ENCODE assay signal across 12 mouse cellular contexts in the genomic region with DNA sequence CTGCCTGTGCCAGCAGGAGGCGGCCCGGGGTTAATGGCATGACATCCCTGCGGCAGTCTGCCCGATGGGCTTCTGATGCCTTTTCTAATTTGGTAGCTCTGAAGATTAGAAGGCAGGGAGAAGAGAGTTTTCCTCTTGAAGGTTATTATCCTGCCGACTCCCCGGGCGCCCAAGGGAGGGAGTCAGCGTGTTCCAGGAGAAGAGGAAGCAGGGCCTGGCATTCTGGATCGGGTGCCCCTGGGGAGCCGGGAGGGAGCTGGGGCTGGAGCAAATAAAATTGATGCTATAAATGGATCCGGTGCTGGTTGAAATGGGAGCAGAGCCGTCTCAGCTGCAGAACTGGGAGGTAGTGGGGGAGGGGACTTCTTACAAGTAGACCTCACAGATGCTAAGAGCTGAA. TPM values are rescaled to one million over a fixed set of nuclear protein-coding genes. Genes with fewer than 3 reads are reported as not detected.
A peak's percentile ranks its signal among the peaks of the same experiment; 100 is the strongest.
DNase-seq lines count a peak whose midpoint lies in the region; ATAC-seq and TF ChIP-seq lines count a peak whose summit lies in the region.
"Had no signal": no experiment of that assay in that cellular context is flagged by ENCODE, and none has a peak within 500 bp of the region (broad histone marks: within the 10 kb centered on the region; RNA-seq: fewer than 3 reads in every experiment).

No protein-coding gene starts in this region.

- DNase-seq in embryo, embryonic 11 days = peak; percentile 33
- DNase-seq in embryo, embryonic 10.5 days (ENCODE audit: low spot score) = no peak
- peak; percentile 42 to 48 for DNase-seq in gastrocnemius, adult 8-10 months (ENCODE audit: low spot score in 2 of 2)
- DNase-seq in hindbrain, embryonic 11.5 days (ENCODE audit: low spot score) = peak; percentile 34
- DNase-seq in liver, postnatal 0 days = no peak
- DNase-seq in cerebellum, postnatal 4 days (ENCODE audit: low spot score in 2 of 2) = no peak
- DNase-seq in adipocyte (ENCODE audit: low spot score) = no peak
- DNase-seq: kidney, adult 18-20 months had no signal

- TF ChIP-seq EP300 in liver, postnatal 0 days (IDR thresholded peaks at IDR 0.05; ENCODE audit: low read depth) = no peak

- WGBS in hindbrain, embryonic 11.5 days = 3% methylated on average over 12 of the region's 12 CpGs
- 3% methylated on average over 12 of the region's 12 CpGs for WGBS in midbrain, embryonic 15.5 days
- 22% methylated on average over 12 of the region's 12 CpGs for WGBS in liver, postnatal 0 days (ENCODE audit: insufficient replicate concordance)

- no peaks in the 10 kb centered on the region for H3K36me3 ChIP-seq in hindbrain, embryonic 11.5 days (ENCODE audit: control insufficient read depth, insufficient read depth, low read length)
- H3K36me3 ChIP-seq in midbrain, embryonic 15.5 days (replicated peaks) = no peaks in the 10 kb centered on the region
- H3K36me3 ChIP-seq in liver, postnatal 0 days (replicated peaks; ENCODE audit: insufficient read depth, low read length) = no peaks in the 10 kb centered on the region

- H3K4me3 ChIP-seq in hindbrain, embryonic 11.5 days (ENCODE audit: low read depth, low read length) = no peak overlapping the region
- no peak overlapping the region for H3K4me3 ChIP-seq in midbrain, embryonic 15.5 days
- no peak overlapping the region for H3K4me3 ChIP-seq in liver, postnatal 0 days (ENCODE audit: low read depth, low read length)

- H3K9me3 ChIP-seq in hindbrain, embryonic 11.5 days (ENCODE audit: control insufficient read depth, low read length) = no peaks in the 10 kb centered on the region
- no peaks in the 10 kb centered on the region for H3K9me3 ChIP-seq in midbrain, embryonic 15.5 days
- no peaks in the 10 kb centered on the region for H3K9me3 ChIP-seq in liver, postnatal 0 days (ENCODE audit: low read length)

- H3K4me2 ChIP-seq in hindbrain, embryonic 11.5 days (replicated peaks; ENCODE audit: low read depth, low read length) = no peak overlapping the region; the same call in 1 of the 2 replicates
- H3K4me2 ChIP-seq in midbrain, embryonic 15.5 days = peak overlapping the region; percentile 26; the same call in 1 of the 2 replicates
- H3K4me2 ChIP-seq in liver, postnatal 0 days (ENCODE audit: low read depth, low read length) = no peak overlapping the region

- H3K27ac ChIP-seq in hindbrain, embryonic 11.5 days (ENCODE audit: low read depth, low read length) = no peak overlapping the region
- H3K27ac ChIP-seq in midbrain, embryonic 15.5 days = no peak overlapping the region
- H3K27ac ChIP-seq in liver, postnatal 0 days (ENCODE audit: low read depth) = no peak overlapping the region
- H3K27ac ChIP-seq: macrophage had no signal

- peaks cover 9% of the 10 kb centered on the region for H3K4me1 ChIP-seq in hindbrain, embryonic 11.5 days (replicated peaks; ENCODE audit: control insufficient read depth, insufficient read depth, low read length)
- peaks cover 22% of the 10 kb centered on the region for H3K4me1 ChIP-seq in midbrain, embryonic 15.5 days
- H3K4me1 ChIP-seq in liver, postnatal 0 days (ENCODE audit: insufficient read depth) = no peaks in the 10 kb centered on the region

- peak overlapping the region; percentile 7; the same call in 1 of the 2 replicates for H3K9ac ChIP-seq in hindbrain, embryonic 11.5 days (ENCODE audit: low read depth, low read length)
- H3K9ac ChIP-seq in midbrain, embryonic 15.5 days = no peak overlapping the region
- H3K9ac ChIP-seq in liver, postnatal 0 days (replicated peaks) = no peak overlapping the region

- ATAC-seq in hindbrain, embryonic 11.5 days (ENCODE audit: low FRiP score) = no peak
- 0 out of 2 replicates have a peak, but pooled peaks have one; percentile 29 for ATAC-seq in midbrain, embryonic 15.5 days (replicated peaks)
- no peak for ATAC-seq in liver, postnatal 0 days
- ATAC-seq: Patski had no signal

- H3K27me3 ChIP-seq in hindbrain, embryonic 11.5 days (ENCODE audit: control insufficient read depth, insufficient read depth, low read length) = 0 out of 2 replicates have a peak, but pooled peaks cover 5% of the 10 kb centered on the region
- H3K27me3 ChIP-seq in midbrain, embryonic 15.5 days (replicated peaks) = no peaks in the 10 kb centered on the region
- 0 out of 2 replicates have a peak, but pooled peaks cover 15% of the 10 kb centered on the region for H3K27me3 ChIP-seq in liver, postnatal 0 days (ENCODE audit: insufficient read depth, low read length)

- TF ChIP-seq CTCF in liver, postnatal 0 days (IDR thresholded peaks at IDR 0.05; ENCODE audit: low read depth) = no peak

RNA-seq across cellular contexts. Expression of gene 1700122O11Rik, which starts 19.3 kb away (rescaled TPM):
- total RNA-seq in gastrocnemius, adult 8-10 months (2022) = not detected
- polyA plus RNA-seq in hindbrain, embryonic 11.5 days (2014; fragmentation: Nextera tagmentation; extraction: Ambion mirVana) = not detected in 2 replicates
- not detected in 2 replicates for polyA plus RNA-seq in midbrain, embryonic 15.5 days (2015; fragmentation: Nextera tagmentation; extraction: Ambion mirVana)
- polyA plus RNA-seq in liver, postnatal 0 days (2015; fragmentation: Nextera tagmentation; extraction: Ambion mirVana) = not detected in 2 replicates
- polyA plus RNA-seq: macrophage; Patski; small intestine, adult 2 months had no signal

RNA-seq across cellular contexts. Expression of gene 1700067P10Rik, which starts 31.7 kb away (rescaled TPM):
- not detected for total RNA-seq in gastrocnemius, adult 8-10 months (2022)
- not detected in 2 replicates for polyA plus RNA-seq in hindbrain, embryonic 11.5 days (2014; fragmentation: Nextera tagmentation; extraction: Ambion mirVana)
- 0.22 TPM in 1 of 2 replicates, not detected in the other for polyA plus RNA-seq in midbrain, embryonic 15.5 days (2015; fragmentation: Nextera tagmentation; extraction: Ambion mirVana)
- not detected in 2 replicates for polyA plus RNA-seq in liver, postnatal 0 days (2015; fragmentation: Nextera tagmentation; extraction: Ambion mirVana)
- polyA plus RNA-seq: macrophage; Patski; small intestine, adult 2 months had no signal

Comparison
In these comparisons a context has a peak if more than half of its experiments do, and no peak if none do; other contexts are left out.
1. DNase-seq: peak in embryo, embryonic 11 days (single experiment), gastrocnemius, adult 8-10 months (2 of 2) and hindbrain, embryonic 11.5 days (single experiment); none in embryo, embryonic 10.5 days (single experiment), liver, postnatal 0 days (single experiment), cerebellum, postnatal 4 days (0 of 2) and adipocyte (single experiment).